Mouse (Mus musculus): ENCODE measurements around the gene Scnm1.

DNA sequence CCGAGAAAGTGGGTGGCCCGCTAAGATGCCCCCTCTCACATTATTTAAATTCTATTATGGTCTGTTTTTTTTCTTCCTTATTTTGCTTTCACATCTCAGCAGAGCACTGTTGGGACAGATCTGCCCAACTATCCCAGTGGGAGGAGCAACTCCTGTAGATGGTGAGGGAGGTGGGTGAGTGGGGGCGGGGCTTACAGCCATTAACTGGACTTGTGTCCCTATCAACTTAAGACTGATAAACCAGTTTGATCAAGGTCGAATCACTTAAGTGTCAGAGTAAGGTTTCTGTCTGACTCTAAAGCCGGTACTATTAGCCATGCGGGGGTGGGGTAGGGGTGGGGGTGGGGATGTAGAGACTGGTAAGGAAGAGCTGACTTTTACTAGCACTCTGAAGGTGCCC is 1.2 kb upstream of the Scnm1 start:
- TF ChIP-seq CTCF (IDR thresholded peaks at IDR 0.05; ENCODE audit: borderline replicate concordance, extremely low read depth, insufficient read depth, insufficient read length), result no peak
- no peak for TF ChIP-seq POLR2A (IDR thresholded peaks at IDR 0.05; ENCODE audit: borderline replicate concordance, extremely low read depth, insufficient read depth, insufficient read length, poor library complexity, severe bottlenecking)
